Mouse (Mus musculus): Measurements from ENCODE around the gene Svs1. TPM values are rescaled to one million over a fixed set of nuclear protein-coding genes. Genes with fewer than 3 reads are reported as not detected.
"Not testable (repeated sequence)": the region's sequence is repeated elsewhere in the genome, so short reads cannot be mapped to it uniquely, and the experiment has no call there.

Gene Svs1
- polyA plus RNA-seq, 1 experiment from 2014 or later: not detected

GRCm38 (mm10) chr6:48959151-48959550, 27.5 kb upstream of the Svs1 start:
- H3K9me3 ChIP-seq (ENCODE audit: control insufficient read depth, low read depth, low read length); H3K4me3 ChIP-seq (ENCODE audit: low read depth, low read length); H3K4me1 ChIP-seq (ENCODE audit: control insufficient read depth, insufficient read depth, low read length); ATAC-seq (ENCODE audit: insufficient number of reproducible peaks, insufficient read depth, low FRiP score, low read depth); H3K9ac ChIP-seq (replicated peaks; ENCODE audit: low read depth, low read length); H3K4me2 ChIP-seq (replicated peaks; ENCODE audit: low read depth, low read length); H3K36me3 ChIP-seq (ENCODE audit: control insufficient read depth, insufficient read depth, low read length); H3K27me3 ChIP-seq (ENCODE audit: control insufficient read depth, insufficient read depth, low read length); H3K27ac ChIP-seq (ENCODE audit: low read length): not testable (repeated sequence)
- 22% methylated on average over 7 of the region's 7 CpGs for WGBS

DNA sequence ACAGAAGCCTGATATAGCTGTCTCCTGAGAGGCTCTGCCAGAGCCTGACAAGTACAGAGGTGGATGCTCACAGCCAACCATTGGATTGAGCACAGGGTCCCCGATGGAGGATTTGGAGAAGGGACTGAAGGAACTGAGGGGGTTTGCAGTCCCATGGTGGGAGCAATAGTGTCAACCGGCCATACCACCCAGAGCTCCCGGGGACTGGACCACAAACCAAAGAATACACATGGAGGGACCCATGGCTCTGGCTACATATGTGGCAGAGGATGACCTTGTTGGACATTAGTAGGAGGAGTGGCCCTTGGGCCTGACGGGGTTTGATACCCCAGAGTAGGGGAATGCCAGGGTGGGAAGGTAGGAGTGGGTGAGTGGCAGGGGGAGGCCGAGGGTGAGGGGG, 20.0 kb upstream of the Svs1 start:
- not testable (repeated sequence) for H3K4me3 ChIP-seq (ENCODE audit: low read depth, low read length); H3K36me3 ChIP-seq (ENCODE audit: control insufficient read depth, insufficient read depth, low read length); H3K27me3 ChIP-seq (ENCODE audit: control insufficient read depth, insufficient read depth, low read length); H3K9ac ChIP-seq (replicated peaks; ENCODE audit: low read depth, low read length); H3K9me3 ChIP-seq (ENCODE audit: control insufficient read depth, low read depth, low read length); ATAC-seq (ENCODE audit: insufficient number of reproducible peaks, insufficient read depth, low FRiP score, low read depth); H3K4me1 ChIP-seq (ENCODE audit: control insufficient read depth, insufficient read depth, low read length); H3K27ac ChIP-seq (ENCODE audit: low read length); H3K4me2 ChIP-seq (replicated peaks; ENCODE audit: low read depth, low read length)
- WGBS: 87% methylated on average over 5 of the region's 5 CpGs

GRCm38 (mm10) chr6:48967868-48968267, 18.8 kb upstream of the Svs1 start:
- H3K27me3 ChIP-seq (ENCODE audit: control insufficient read depth, insufficient read depth, low read length): no peaks in the 10 kb centered on the region
- H3K36me3 ChIP-seq (ENCODE audit: control insufficient read depth, insufficient read depth, low read length): no peaks in the 10 kb centered on the region
- no peaks in the 10 kb centered on the region for H3K9me3 ChIP-seq (ENCODE audit: control insufficient read depth, low read depth, low read length)
- no peak overlapping the region for H3K4me3 ChIP-seq (ENCODE audit: low read depth, low read length)
- no peak overlapping the region for H3K4me2 ChIP-seq (replicated peaks; ENCODE audit: low read depth, low read length)
- ATAC-seq (ENCODE audit: insufficient number of reproducible peaks, insufficient read depth, low FRiP score, low read depth): no peak
- H3K27ac ChIP-seq (ENCODE audit: low read length): no peak overlapping the region
- H3K9ac ChIP-seq (replicated peaks; ENCODE audit: low read depth, low read length): no peak overlapping the region
- no peaks in the 10 kb centered on the region for H3K4me1 ChIP-seq (ENCODE audit: control insufficient read depth, insufficient read depth, low read length)

- H3K27ac ChIP-seq (ENCODE audit: low read length): no peak within 1 kb of the TSS
- no peaks in the 10 kb centered on the region for H3K27me3 ChIP-seq (ENCODE audit: control insufficient read depth, insufficient read depth, low read length)
- no peaks in the 10 kb centered on the region for H3K4me1 ChIP-seq (ENCODE audit: control insufficient read depth, insufficient read depth, low read length)
- no peaks in the 10 kb centered on the region for H3K36me3 ChIP-seq (ENCODE audit: control insufficient read depth, insufficient read depth, low read length)
- H3K9me3 ChIP-seq (ENCODE audit: control insufficient read depth, low read depth, low read length): no peaks in the 10 kb centered on the region
- no peak for ATAC-seq (ENCODE audit: insufficient number of reproducible peaks, insufficient read depth, low FRiP score, low read depth)
- no peak within 1 kb of the TSS for H3K9ac ChIP-seq (replicated peaks; ENCODE audit: low read depth, low read length)
- H3K4me3 ChIP-seq (ENCODE audit: low read depth, low read length): no peak within 1 kb of the TSS
- no peak within 1 kb of the TSS for H3K4me2 ChIP-seq (replicated peaks; ENCODE audit: low read depth, low read length)
- WGBS: 80% methylated on average over 2 of the region's 2 CpGs
Measured at GRCm38 (mm10) chr6:48974663-48975062, 12.0 kb upstream of the Svs1 start, which contains the start of gene Doxl2. Doxl2 (plus strand) TSS chr6:48974963.

GRCm38 (mm10) chr6:48979616-48980015, 7.0 kb upstream of the Svs1 start:
- ATAC-seq (ENCODE audit: insufficient number of reproducible peaks, insufficient read depth, low FRiP score, low read depth): no peak
- H3K4me3 ChIP-seq (ENCODE audit: low read depth, low read length): no peak overlapping the region
- 51% methylated on average over 1 of the region's 1 CpGs for WGBS
- H3K9me3 ChIP-seq (ENCODE audit: control insufficient read depth, low read depth, low read length): no peaks in the 10 kb centered on the region
- no peak overlapping the region for H3K9ac ChIP-seq (replicated peaks; ENCODE audit: low read depth, low read length)
- no peaks in the 10 kb centered on the region for H3K36me3 ChIP-seq (ENCODE audit: control insufficient read depth, insufficient read depth, low read length)
- no peaks in the 10 kb centered on the region for H3K4me1 ChIP-seq (ENCODE audit: control insufficient read depth, insufficient read depth, low read length)
- H3K27ac ChIP-seq (ENCODE audit: low read length): no peak overlapping the region
- no peaks in the 10 kb centered on the region for H3K27me3 ChIP-seq (ENCODE audit: control insufficient read depth, insufficient read depth, low read length)
- H3K4me2 ChIP-seq (replicated peaks; ENCODE audit: low read depth, low read length): no peak overlapping the region

DNA sequence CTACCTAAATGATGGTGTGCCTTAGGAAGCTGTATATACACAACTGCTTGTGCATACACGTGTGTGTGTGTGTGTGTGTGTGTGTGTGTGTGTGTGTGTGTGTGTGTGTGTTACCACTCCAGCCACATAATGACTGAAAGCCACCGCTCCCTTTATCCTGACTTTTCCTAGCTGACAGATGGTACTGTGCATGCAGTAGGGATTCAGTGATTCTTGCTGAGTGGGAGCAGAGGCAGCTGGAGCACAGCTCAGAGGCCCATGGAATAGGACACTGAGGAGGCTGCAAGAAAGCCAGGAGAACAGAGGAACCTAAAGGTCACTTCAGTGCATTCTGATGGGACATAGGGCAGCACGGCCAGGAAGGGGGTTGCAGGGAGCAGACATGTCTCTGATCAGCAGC, 4.4 kb upstream of the Svs1 start:
- Histone ChIP-seq H3K9ac (replicated peaks; ENCODE audit: low read depth, low read length) (no peak overlapping the region), H3K4me1 (ENCODE audit: control insufficient read depth, insufficient read depth, low read length) (no peaks in the 10 kb centered on the region), H3K4me3 (ENCODE audit: low read depth, low read length) (no peak overlapping the region), H3K9me3 (ENCODE audit: control insufficient read depth, low read depth, low read length) (no peaks in the 10 kb centered on the region), H3K36me3 (ENCODE audit: control insufficient read depth, insufficient read depth, low read length) (no peaks in the 10 kb centered on the region), H3K27me3 (ENCODE audit: control insufficient read depth, insufficient read depth, low read length) (no peaks in the 10 kb centered on the region), H3K27ac (ENCODE audit: low read length) (no peak overlapping the region), H3K4me2 (replicated peaks; ENCODE audit: low read depth, low read length) (no peak overlapping the region)
- no peak for ATAC-seq (ENCODE audit: insufficient number of reproducible peaks, insufficient read depth, low FRiP score, low read depth)
- 65% methylated on average over 3 of the region's 3 CpGs for WGBS

DNA sequence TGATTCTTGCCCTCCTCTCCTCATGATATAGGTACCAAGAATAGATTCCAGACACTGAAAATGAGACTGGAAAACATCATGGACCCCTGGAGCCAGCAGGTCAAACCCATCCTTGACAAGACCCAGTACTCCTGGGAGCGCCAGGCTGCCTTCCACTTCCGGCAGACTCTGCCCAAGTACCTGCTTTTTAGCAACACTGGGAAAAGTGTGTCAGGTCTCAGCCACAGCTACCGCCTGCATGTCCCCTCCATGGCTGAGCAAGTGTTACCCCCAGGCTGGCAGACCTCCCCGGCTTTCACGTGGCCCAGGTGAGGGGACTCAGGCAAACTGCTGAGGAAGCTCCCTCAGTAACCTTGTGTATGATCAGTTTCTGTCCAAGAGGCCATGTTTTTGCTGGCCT, 3.3 kb downstream of the Svs1 start:
- H3K9me3 ChIP-seq (ENCODE audit: control insufficient read depth, low read depth, low read length): no peaks in the 10 kb centered on the region
- no peaks in the 10 kb centered on the region for H3K4me1 ChIP-seq (ENCODE audit: control insufficient read depth, insufficient read depth, low read length)
- 89% methylated on average over 5 of the region's 5 CpGs for WGBS
- no peaks in the 10 kb centered on the region for H3K27me3 ChIP-seq (ENCODE audit: control insufficient read depth, insufficient read depth, low read length)
- no peak for ATAC-seq (ENCODE audit: insufficient number of reproducible peaks, insufficient read depth, low FRiP score, low read depth)
- no peak overlapping the region for H3K9ac ChIP-seq (replicated peaks; ENCODE audit: low read depth, low read length)
- H3K27ac ChIP-seq (ENCODE audit: low read length): no peak overlapping the region
- no peak overlapping the region for H3K4me3 ChIP-seq (ENCODE audit: low read depth, low read length)
- H3K36me3 ChIP-seq (ENCODE audit: control insufficient read depth, insufficient read depth, low read length): no peaks in the 10 kb centered on the region
- no peak overlapping the region for H3K4me2 ChIP-seq (replicated peaks; ENCODE audit: low read depth, low read length)

DNA sequence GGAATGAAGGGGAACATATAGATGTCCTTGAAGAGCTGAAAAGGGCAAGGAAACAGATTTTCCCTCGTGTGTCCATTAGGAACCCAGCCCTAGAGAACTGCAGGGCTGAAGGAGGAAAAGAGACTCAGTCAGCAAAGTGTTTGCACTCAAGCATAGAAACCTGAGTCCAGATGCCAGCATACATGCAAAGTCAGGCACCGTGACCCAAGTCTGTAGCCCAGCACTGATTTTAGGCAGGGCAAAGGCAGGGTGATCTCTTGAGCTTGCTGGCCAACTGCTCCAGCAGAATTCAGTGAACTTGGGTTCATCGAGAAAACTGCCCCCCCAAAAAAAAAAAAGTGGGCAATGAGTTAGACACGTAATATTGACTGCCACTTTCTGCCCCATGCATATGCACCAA, 5.3 kb downstream of the Svs1 start:
- ATAC-seq (ENCODE audit: insufficient number of reproducible peaks, insufficient read depth, low FRiP score, low read depth): no peak
- Histone ChIP-seq H3K4me1 (ENCODE audit: control insufficient read depth, insufficient read depth, low read length) (no peaks in the 10 kb centered on the region), H3K9me3 (ENCODE audit: control insufficient read depth, low read depth, low read length) (no peaks in the 10 kb centered on the region), H3K4me2 (replicated peaks; ENCODE audit: low read depth, low read length) (no peak overlapping the region), H3K27me3 (ENCODE audit: control insufficient read depth, insufficient read depth, low read length) (no peaks in the 10 kb centered on the region), H3K4me3 (ENCODE audit: low read depth, low read length) (no peak overlapping the region), H3K9ac (replicated peaks; ENCODE audit: low read depth, low read length) (no peak overlapping the region), H3K36me3 (ENCODE audit: control insufficient read depth, insufficient read depth, low read length) (no peaks in the 10 kb centered on the region), H3K27ac (ENCODE audit: low read length) (no peak overlapping the region)
- WGBS: 82% methylated on average over 4 of the region's 4 CpGs

GRCm38 (mm10) chr6:48998186-48998585, 11.5 kb downstream of the Svs1 start:
- Histone ChIP-seq H3K4me2 (replicated peaks; ENCODE audit: low read depth, low read length) (no peak overlapping the region), H3K9ac (replicated peaks; ENCODE audit: low read depth, low read length) (no peak overlapping the region), H3K27ac (ENCODE audit: low read length) (no peak overlapping the region), H3K36me3 (ENCODE audit: control insufficient read depth, insufficient read depth, low read length) (no peaks in the 10 kb centered on the region), H3K9me3 (ENCODE audit: control insufficient read depth, low read depth, low read length) (no peaks in the 10 kb centered on the region), H3K4me1 (ENCODE audit: control insufficient read depth, insufficient read depth, low read length) (no peaks in the 10 kb centered on the region), H3K4me3 (ENCODE audit: low read depth, low read length) (no peak overlapping the region), H3K27me3 (ENCODE audit: control insufficient read depth, insufficient read depth, low read length) (no peaks in the 10 kb centered on the region)
- 50% methylated on average over 6 of the region's 6 CpGs for WGBS
- no peak for ATAC-seq (ENCODE audit: insufficient number of reproducible peaks, insufficient read depth, low FRiP score, low read depth)
